Mouse (Mus musculus) lung, embryonic 15.5 days (tissue): ENCODE data around the gene Cldn19. TPM values are rescaled to one million over a fixed set of nuclear protein-coding genes. Genes with fewer than 3 reads are reported as not detected.
"Not testable (repeated sequence)": the region's sequence is repeated elsewhere in the genome, so short reads cannot be mapped to it uniquely, and the experiment has no call there.

Experiments
- ATAC-seq: fragments of 200-750 bp; cut with Nextera tagmentation; 2 replicates; pipeline ENCODE4 v1.8.0; 2017; ENCODE audit warnings: moderate number of reproducible peaks, borderline replicate concordance; ENCODE audit not compliant: low FRiP score, low TSS enrichment; ENCODE audit errors: extremely low read depth
- H3K27ac ChIP-seq: fragments of 300-500 bp; sonication (generic); 2 replicates; pipeline ENCODE4 v1.5.1; 2015; ENCODE audit warnings: moderate library complexity, mild to moderate bottlenecking, inconsistent platforms
- H3K27me3 ChIP-seq: fragments of 300-500 bp; sonication (generic); 2 replicates; pipeline ENCODE4 v1.6.1; 2015; ENCODE audit warnings: inconsistent platforms
- H3K36me3 ChIP-seq: fragments of 300-500 bp; sonication (generic); 2 replicates; pipeline ENCODE4 v1.6.1; 2015; ENCODE audit warnings: inconsistent platforms
- H3K4me1 ChIP-seq: fragments of 300-500 bp; sonication (generic); 2 replicates; pipeline ENCODE4 v1.6.1; 2015; ENCODE audit warnings: inconsistent platforms
- H3K4me2 ChIP-seq: fragments of 300-500 bp; sonication (generic); 2 replicates; pipeline ENCODE4 v1.6.1; 2015; ENCODE audit warnings: inconsistent platforms, mild to moderate bottlenecking, moderate library complexity
- H3K4me3 ChIP-seq: fragments of 300-500 bp; sonication (generic); 2 replicates; pipeline ENCODE4 v1.5.1; 2015; ENCODE audit warnings: mild to moderate bottlenecking, inconsistent platforms
- H3K9ac ChIP-seq: fragments of 300-500 bp; sonication (generic); 2 replicates; pipeline ENCODE4 v1.6.1; 2015; ENCODE audit warnings: inconsistent platforms
- H3K9me3 ChIP-seq: fragments of 300-500 bp; sonication (generic); 2 replicates; pipeline ENCODE4 v1.6.1; 2016; ENCODE audit warnings: inconsistent platforms
- WGBS: fragments of 180-500 bp; shearing (Covaris S2); methylation state at CpG from one replicate; pipeline ENCODE4 v1.1.7; 2015; 5-methylcytosine and 5-hydroxymethylcytosine counted together
- polyA plus RNA-seq: library from polyadenylated mRNA; unstranded; fragments of >200 nt; fragmentation: Nextera tagmentation; extraction: Ambion mirVana; gene quantifications from 2 replicates; pipeline ENCODE4 v1.2.1, GENCODE M21; 2015

The Cldn19 gene
- polyA plus RNA-seq, 1 experiment from 2014 or later: not detected

GRCm38 (mm10) chr4:119254012-119254618 lies 1.1 kb upstream of the Cldn19 start:
- Histone ChIP-seq H3K36me3 (no peaks in the 10 kb centered on the region), H3K4me1 (peaks cover 16% of the 10 kb centered on the region), H3K4me2 (no peak overlapping the region), H3K27me3 (no peaks in the 10 kb centered on the region), H3K9me3 (no peaks in the 10 kb centered on the region), H3K9ac (no peak overlapping the region), H3K27ac (no peak overlapping the region), H3K4me3 (no peak overlapping the region)
- ATAC-seq: peak; percentile 27; the same call in 1 of the 2 replicates
- WGBS: 43% methylated on average over 9 of the region's 9 CpGs

DNA sequence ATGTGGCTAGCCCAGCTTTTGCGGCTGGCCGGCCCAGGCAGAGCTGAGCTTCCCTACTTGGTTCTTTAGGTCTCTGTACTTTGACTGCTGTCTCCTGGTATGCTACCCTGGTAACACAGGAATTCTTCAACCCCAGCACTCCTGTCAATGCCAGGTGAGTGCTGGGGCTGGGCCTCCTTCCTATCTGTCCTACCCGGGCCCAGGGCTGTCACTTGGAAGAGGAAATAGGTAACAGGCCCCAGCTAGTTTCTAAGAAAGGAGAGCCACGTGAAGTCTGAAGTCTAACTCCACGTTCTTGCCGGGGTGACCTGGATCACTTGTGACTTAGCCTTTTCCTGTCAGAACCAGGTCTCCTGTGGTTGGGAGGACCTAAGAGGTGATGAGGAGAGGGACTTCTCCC lies 1.9 kb downstream of the Cldn19 start:
- no peaks in the 10 kb centered on the region for H3K36me3 ChIP-seq
- no peak overlapping the region for H3K9ac ChIP-seq
- 46% methylated on average over 6 of the region's 6 CpGs for WGBS
- no peak overlapping the region for H3K4me2 ChIP-seq
- peaks cover 15% of the 10 kb centered on the region for H3K4me1 ChIP-seq
- no peak overlapping the region for H3K27ac ChIP-seq
- H3K27me3 ChIP-seq: no peaks in the 10 kb centered on the region
- H3K9me3 ChIP-seq: no peaks in the 10 kb centered on the region
- no peak overlapping the region for H3K4me3 ChIP-seq
- no peak for ATAC-seq

- no peak for ATAC-seq
- Histone ChIP-seq H3K27ac (no peak overlapping the region), H3K9ac (no peak overlapping the region), H3K9me3 (no peaks in the 10 kb centered on the region), H3K4me2 (no peak overlapping the region), H3K36me3 (no peaks in the 10 kb centered on the region), H3K4me1 (no peaks in the 10 kb centered on the region), H3K27me3 (no peaks in the 10 kb centered on the region), H3K4me3 (no peak overlapping the region)
- 74% methylated on average over 15 of the region's 15 CpGs for WGBS
Observed at GRCm38 (mm10) chr4:119259344-119260254, 4.4 kb downstream of the Cldn19 start.

GRCm38 (mm10) chr4:119261087-119261713 lies 6.0 kb downstream of the Cldn19 start:
- Histone ChIP-seq H3K4me1 (no peaks in the 10 kb centered on the region), H3K4me3 (no peak overlapping the region), H3K27ac (no peak overlapping the region), H3K36me3 (no peaks in the 10 kb centered on the region), H3K9ac (no peak overlapping the region), H3K27me3 (no peaks in the 10 kb centered on the region), H3K9me3 (no peaks in the 10 kb centered on the region), H3K4me2 (no peak overlapping the region)
- ATAC-seq: no peak
- WGBS: 45% methylated on average over 7 of the region's 7 CpGs

DNA sequence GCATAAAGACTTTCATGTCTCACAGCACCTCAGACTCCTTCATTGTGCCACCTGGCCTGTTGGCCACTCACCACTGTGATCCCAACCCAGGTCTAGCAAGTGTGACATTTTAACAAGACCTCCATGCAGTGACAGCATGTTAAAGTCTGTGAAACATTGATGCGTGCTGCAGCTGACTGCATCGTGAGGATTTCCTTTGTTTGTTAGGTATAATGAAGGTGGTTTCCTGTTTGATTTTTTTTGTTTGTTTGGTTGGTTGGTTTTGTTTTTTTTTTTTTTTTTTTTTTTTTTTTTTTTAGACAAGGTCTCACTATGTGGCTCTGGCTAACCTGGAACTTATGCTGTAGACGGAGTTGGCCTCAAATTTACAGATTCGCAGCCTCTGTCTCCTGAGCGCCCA lies 7.3 kb downstream of the Cldn19 start:
- Histone ChIP-seq H3K9me3 (no peaks in the 10 kb centered on the region), H3K27ac (no peak overlapping the region), H3K27me3 (no peaks in the 10 kb centered on the region), H3K36me3 (no peaks in the 10 kb centered on the region), H3K4me3 (no peak overlapping the region), H3K9ac (no peak overlapping the region), H3K4me1 (no peaks in the 10 kb centered on the region), H3K4me2 (no peak overlapping the region)
- no peak for ATAC-seq
- WGBS: 87% methylated on average over 5 of the region's 5 CpGs

DNA sequence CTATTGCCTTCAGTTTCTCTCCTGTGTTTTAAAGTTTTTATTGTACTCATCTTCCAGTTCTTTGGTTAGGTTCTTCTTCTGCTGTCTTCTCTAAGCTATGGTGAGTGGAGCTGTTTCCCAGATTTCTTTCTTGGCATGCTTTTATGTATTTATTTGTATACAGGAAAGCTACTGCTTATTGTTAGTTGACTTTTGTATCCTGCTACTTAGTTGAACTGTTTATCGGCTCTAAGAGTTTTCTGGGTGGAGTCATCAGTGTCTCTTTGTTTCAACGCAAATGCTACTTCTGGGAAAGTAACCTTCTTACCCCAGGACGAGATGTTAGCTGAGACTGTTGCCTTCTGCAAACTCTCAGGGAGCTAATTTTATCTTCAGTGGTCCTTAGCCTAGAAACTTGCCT lies 8.2 kb downstream of the Cldn19 start:
- no peak overlapping the region for H3K4me2 ChIP-seq
- no peak overlapping the region for H3K4me3 ChIP-seq
- H3K36me3 ChIP-seq: no peaks in the 10 kb centered on the region
- H3K9ac ChIP-seq: no peak overlapping the region
- H3K4me1 ChIP-seq: no peaks in the 10 kb centered on the region
- H3K27ac ChIP-seq: no peak overlapping the region
- no peak for ATAC-seq
- H3K27me3 ChIP-seq: no peaks in the 10 kb centered on the region
- WGBS: 53% methylated on average over 3 of the region's 3 CpGs
- no peaks in the 10 kb centered on the region for H3K9me3 ChIP-seq

DNA sequence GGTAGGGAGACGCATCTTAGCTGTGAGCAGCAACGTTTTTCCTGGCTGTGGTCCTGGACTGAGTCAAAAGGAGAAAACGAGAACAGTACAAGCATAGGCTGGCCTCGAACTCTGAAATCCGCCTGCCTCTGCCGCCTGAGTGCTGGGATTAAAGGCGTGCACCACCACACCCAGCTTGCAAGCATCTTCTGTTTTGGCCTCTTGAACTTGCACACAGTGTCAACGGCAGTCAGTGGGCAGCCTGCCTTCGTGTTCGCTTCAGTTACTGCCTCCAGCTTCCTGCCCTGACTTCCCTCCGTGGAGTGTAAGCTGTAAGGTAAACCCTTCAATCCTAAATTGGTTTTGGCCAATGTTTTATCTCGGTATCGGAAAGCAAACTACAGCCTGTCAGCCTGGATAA lies 11.4 kb downstream of the Cldn19 start:
- WGBS: 63% methylated on average over 13 of the region's 13 CpGs
- H3K27ac ChIP-seq: no peak overlapping the region
- no peak overlapping the region for H3K4me2 ChIP-seq
- no peaks in the 10 kb centered on the region for H3K4me1 ChIP-seq
- H3K27me3 ChIP-seq: no peaks in the 10 kb centered on the region
- no peak overlapping the region for H3K4me3 ChIP-seq
- H3K9ac ChIP-seq: no peak overlapping the region
- no peak for ATAC-seq
- H3K9me3 ChIP-seq: no peaks in the 10 kb centered on the region
- peaks cover 18% of the 10 kb centered on the region for H3K36me3 ChIP-seq

- Histone ChIP-seq H3K27ac (peak overlapping the region; percentile 46), H3K4me3 (no peak overlapping the region), H3K4me1 (no peaks in the 10 kb centered on the region), H3K9me3 (no peaks in the 10 kb centered on the region), H3K27me3 (no peaks in the 10 kb centered on the region), H3K9ac (no peak overlapping the region), H3K4me2 (no peak overlapping the region), H3K36me3 (peaks cover 85% of the 10 kb centered on the region)
- no peak for ATAC-seq
- WGBS: 71% methylated on average over 1 of the region's 1 CpGs
Observed at GRCm38 (mm10) chr4:119274627-119275026, 19.4 kb downstream of the Cldn19 start.

DNA sequence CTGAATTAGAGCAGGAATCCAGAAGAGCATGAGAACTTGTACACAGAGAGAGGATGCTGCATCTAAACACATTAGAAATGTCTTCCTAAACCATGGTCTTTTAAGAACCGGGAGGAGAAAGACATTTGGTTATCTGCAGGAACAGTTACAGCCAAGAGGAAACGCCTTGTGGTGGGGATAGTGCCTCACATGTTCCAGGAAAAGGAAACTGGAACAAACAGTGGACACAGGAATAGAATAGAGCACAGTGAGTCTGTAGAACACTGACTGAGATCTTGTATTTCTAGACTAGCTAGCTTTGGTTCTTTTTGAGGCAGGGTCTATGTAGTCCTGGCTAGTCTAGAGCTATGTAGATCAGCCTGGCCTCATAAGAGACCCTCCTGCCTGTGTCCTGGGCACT lies 20.0 kb downstream of the Cldn19 start:
- peak overlapping the region; percentile 70 for H3K27ac ChIP-seq
- ATAC-seq: no peak
- no peak overlapping the region for H3K9ac ChIP-seq
- WGBS: 71% methylated on average over 2 of the region's 2 CpGs
- no peak overlapping the region for H3K4me2 ChIP-seq
- no peak overlapping the region for H3K4me3 ChIP-seq
- peaks cover 86% of the 10 kb centered on the region for H3K36me3 ChIP-seq
- no peaks in the 10 kb centered on the region for H3K27me3 ChIP-seq
- H3K9me3 ChIP-seq: no peaks in the 10 kb centered on the region
- H3K4me1 ChIP-seq: no peaks in the 10 kb centered on the region

DNA sequence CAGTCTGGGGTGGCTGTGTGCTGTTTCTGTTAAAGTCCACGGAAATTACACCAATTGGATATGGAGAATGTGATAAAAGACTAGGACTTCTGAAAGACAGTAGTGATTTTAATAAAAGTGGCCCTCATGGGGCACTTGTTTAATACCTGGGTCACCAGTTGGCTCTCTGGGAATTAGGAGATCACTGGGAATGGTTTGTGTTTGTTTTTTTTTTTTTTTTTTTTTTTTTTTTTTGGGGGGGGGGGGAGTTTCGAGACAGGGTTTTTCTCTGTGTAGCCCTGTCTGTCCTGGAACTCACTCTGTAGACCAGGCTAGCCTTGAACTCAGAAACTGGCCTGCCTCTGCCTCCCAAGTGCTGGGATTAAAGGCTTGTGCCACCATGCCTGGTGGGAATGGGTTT lies 20.5 kb downstream of the Cldn19 start:
- 70% methylated on average over 2 of the region's 2 CpGs for WGBS
- H3K27ac ChIP-seq: peak overlapping the region; percentile 70
- no peak overlapping the region for H3K4me2 ChIP-seq
- peaks cover 85% of the 10 kb centered on the region for H3K36me3 ChIP-seq
- H3K27me3 ChIP-seq: no peaks in the 10 kb centered on the region
- no peaks in the 10 kb centered on the region for H3K4me1 ChIP-seq
- H3K4me3 ChIP-seq: no peak overlapping the region
- H3K9me3 ChIP-seq: no peaks in the 10 kb centered on the region
- no peak overlapping the region for H3K9ac ChIP-seq
- no peak for ATAC-seq

GRCm38 (mm10) chr4:119278784-119279183 lies 23.6 kb downstream of the Cldn19 start:
- peaks cover 90% of the 10 kb centered on the region for H3K36me3 ChIP-seq
- 87% methylated on average over 15 of the region's 15 CpGs for WGBS
- H3K4me3 ChIP-seq, H3K27ac ChIP-seq, H3K4me2 ChIP-seq, ATAC-seq, H3K9ac ChIP-seq, H3K4me1 ChIP-seq, H3K27me3 ChIP-seq, H3K9me3 ChIP-seq: not testable (repeated sequence)

- Histone ChIP-seq H3K27ac (no peak overlapping the region), H3K9ac (no peak overlapping the region), H3K4me3 (no peak overlapping the region), H3K4me1 (peaks cover 10% of the 10 kb centered on the region; the same call in 1 of the 2 replicates), H3K27me3 (no peaks in the 10 kb centered on the region), H3K9me3 (no peaks in the 10 kb centered on the region), H3K36me3 (peaks cover 58% of the 10 kb centered on the region), H3K4me2 (no peak overlapping the region)
- ATAC-seq: no peak
- 73% methylated on average over 1 of the region's 1 CpGs for WGBS
Observed at GRCm38 (mm10) chr4:119284861-119285260, 29.6 kb downstream of the Cldn19 start.
